Mouse (Mus musculus) adrenal gland, adult (tissue): ENCODE results near the gene Cenpb.
"Not testable (repeated sequence)": the region's sequence is repeated elsewhere in the genome, so short reads cannot be mapped to it uniquely, and the experiment has no call there.

Experiments used
- DNase-seq, 2 experiments: peaks; one replicate each; pipeline ENCODE4 v3.0.0; 2022 to 2023; ENCODE audit warnings: low spot score in 1 of 2; ENCODE audit not compliant: inconsistent age in 2 of 2

The Cenpb gene

DNA sequence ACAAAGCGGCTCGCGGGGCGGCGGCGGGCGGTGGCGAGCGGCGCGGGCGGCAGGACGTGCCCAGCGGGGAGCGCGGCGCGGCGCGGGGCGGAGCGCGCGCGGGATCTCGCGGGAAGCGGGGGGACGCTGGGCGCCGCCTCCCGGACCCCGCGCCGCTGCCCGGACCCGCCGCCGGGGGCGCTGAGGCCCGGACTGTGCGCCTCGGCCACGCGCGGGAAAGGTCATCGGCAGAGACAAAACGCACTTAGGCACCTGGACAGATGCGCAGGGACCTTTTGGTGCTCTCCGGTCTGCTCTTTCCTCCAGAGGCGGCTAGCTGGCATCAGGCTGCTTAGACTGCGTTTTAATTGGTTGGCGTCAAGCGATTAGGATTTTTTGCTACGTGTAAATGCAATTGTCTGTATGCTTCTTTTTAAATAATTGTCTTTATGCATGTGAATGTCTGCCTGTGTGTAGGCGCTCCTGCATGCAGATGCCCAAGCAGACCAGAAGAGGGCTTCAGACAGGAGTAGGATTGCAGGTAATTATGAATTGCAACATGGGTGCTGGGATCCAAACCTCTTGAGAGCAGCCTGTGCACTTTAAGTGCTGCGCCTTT, at the start of gene Cenpb:
Gene Cenpb (minus strand): TSS at position 78 of the 598 bp plus-strand sequence.
- DNase-seq, result peak; percentile 88 to 95

DNA sequence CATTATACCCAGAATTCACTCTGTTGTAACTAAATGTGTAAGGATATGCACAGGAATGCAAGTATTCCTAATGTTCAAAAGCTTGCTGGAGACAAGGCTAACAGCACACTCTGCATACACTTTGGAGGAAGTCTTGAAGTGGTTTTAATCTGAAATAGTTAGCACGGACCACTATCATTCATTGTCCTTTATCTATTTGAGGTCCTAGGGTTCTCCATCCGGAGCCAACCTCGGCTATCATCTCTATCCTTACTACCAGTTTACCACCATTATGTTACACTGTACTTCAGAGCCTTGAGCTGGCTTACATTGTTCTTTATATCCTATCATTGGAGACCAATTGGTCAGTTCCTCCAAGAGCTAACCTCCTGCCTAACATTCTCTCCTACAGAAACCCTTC, 47.4 kb upstream of the Cenpb start:
- DNase-seq, result no peak

DNA sequence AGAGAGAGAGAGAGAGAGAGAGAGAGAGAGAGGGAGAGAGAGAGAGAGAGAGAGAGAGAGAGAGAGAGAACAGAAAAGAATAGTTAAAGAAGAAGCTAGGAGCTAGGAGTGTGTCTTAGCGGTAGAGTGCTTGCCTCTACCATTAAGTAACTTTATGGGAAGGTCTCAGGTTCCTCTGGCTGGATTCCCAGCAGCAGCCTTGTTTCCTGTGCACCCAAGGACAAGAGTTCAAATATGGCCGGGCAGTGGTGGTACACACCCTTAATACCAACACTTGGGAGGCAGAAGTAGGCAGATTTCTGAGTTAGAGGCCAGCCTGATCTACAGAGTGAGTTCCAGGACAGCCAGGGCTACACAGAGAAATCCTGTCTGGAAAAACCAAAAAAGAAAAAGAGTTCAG, 46.8 kb upstream of the Cenpb start:
- DNase-seq, result not testable (repeated sequence)

DNA sequence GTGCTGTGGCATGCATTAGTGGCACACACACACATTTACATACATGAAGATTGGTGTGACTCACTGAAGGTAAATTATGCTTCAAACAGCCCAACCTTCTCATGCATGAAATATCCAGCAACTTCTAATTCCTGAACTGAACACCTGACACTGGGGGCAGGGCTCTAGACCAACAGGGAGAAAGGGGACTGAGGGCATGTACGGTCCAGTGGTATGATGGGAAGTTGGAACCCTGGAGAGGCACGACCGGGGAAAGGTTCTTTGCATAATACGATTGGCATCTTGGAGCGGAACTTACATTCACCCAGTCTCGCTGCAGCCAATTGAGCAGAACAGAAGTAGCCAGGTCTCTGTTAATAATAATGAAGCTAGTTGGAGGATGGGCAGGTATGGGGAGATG, 45.3 kb upstream of the Cenpb start:
- DNase-seq, result no peak

DNA sequence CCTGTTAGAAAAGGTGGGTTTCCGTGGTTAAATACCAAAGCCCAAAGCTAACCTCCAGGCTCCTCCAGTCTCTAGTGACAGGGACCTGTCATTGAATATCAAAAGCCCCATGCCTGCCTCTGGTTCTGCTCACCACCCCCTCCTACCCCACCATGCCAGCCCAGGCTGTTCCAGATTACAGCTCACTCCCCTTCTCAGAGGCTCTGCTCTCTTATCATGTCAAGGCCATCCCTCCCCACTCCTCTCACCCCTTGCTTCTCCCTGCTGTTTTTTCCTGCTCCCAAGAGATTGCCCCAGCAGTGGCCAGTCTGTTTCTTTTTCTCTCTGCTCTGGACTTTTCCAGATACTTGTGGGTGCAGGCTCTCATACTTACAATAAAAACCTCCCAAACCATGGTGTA, 43.7 kb upstream of the Cenpb start:
- DNase-seq, result peak; percentile 55 to 69

DNA sequence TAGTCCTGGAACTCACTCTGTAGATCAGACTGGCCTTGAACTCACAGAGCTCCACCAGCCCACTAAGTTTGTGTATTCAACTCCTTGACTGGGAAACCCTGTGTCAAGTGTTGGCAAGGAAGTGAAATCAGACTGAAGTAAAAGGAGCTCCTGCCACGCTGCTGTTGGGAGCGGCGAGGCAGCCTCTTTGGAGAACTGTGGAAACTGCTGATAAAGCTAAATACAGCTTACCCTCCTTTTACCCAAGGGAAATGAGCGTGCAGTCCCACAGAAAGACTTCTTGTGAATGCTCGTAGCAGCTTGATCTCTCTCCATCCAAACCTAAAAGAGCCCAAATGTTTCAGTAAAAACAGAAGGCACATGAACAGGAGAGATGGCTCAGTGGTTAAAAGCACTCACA, 42.7 kb upstream of the Cenpb start:
- no peak for DNase-seq

DNA sequence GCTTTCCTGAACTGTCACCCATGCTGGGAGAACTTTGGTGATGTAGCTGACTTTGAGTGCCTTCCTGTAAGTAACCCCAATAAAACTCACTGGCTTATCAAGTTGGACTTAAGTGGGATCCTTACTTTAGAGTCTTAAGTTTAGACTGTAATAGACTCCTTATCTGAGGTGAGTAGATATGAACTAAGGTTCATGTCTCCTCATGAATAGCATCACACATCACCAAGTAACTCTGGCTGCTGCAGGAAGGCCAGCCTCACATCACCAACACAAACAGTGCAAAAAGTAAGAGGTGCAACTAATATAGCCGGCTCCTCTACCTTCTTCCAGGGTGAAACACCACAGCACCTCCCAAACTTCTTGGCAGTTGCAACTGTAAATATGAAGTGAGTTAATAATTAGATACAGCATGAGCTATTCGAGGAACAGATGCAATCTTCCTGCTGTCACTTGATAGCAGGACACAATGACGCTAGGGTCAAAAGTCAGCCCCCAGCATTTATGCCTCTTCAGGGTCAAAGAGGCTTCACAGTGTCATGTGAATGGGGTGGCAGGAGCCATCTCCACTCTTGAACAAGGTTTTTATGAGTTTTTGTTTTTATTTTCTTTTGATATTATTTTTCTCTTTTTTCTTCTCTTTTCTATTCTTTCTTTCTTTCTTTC, 42.1 kb upstream of the Cenpb start:
- no peak for DNase-seq

DNA sequence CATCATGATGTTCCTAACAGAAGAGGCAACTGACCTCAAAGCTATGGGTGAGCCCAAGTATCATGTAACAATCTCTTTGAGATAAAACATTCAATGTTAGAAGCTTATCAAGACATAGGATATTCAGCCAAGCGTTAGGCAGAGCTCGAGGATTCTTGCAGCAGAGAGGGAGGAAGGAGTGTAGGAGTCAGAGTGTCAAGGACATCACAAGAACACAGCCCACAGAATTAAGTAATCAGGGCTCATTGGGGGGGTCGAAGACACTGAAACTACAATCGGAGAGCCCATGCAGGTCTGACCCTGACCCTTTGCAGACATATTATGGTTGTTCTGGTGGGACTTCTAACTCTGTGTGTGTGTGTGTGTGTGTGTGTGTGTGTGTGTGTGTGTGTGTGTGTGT, 40.2 kb upstream of the Cenpb start:
- no peak for DNase-seq

DNA sequence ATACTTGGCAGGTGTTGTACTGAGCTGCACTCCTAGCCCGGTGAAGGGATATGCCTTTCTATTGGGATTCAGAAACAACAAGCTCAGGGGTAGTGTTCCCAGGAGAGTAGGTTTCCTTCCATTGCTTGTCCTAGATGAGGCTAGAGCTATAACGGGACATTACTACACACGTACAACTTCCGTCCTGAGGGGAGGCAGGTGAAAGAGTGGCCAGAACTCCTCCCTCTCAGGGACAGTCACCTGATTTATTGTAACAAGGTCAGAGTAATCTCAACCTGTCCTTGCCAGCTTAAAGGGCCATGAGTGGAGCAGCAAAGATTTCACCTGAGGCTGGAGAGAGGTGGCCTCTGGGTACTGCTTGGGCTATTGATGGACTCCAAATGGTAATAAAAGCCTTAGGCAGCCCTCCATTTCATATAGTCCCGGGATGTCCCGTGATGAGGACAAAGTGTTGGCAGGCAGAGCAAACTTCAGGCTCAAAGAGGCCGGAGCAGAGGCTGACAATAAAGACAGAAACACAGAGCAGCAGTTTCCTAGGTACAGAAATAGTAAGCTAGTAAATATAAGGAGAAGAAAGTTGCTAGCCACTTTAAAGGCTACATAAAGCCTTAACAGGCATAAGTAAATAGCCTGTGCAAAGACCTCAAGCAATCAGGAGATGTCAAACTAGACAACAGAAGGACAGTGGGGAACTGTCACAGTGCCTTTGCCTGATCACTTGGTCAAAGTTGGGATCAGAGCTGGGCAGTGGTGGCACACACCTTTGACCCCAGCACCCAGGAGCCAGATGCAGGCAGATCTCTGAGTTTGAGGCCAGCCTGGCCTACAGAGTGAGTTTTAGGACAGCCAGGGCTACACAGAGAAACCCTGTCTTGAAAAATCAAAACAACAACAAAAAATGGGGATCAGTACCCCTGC, 36.3 kb upstream of the Cenpb start:
- peak; percentile 51 to 84 for DNase-seq

DNA sequence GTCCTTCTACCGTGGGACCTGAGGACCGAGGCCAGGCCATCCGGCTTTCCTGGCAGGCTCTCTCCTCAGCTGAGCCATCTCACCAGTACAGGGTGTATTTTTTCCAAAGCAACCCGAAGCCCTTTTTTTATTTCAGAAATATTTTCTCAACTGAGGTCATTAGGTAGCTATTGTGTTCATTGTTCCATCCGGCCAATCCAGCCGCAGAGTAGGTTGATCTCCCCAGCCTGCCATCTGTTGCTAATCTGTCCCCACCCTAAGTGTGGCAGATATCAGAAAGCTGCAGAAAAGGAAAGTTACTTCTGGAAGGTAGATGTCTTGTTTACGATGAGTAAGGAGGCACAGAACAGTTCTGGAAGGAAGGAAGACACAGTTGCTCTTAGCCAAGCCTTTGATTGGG, 33.9 kb upstream of the Cenpb start:
- no peak for DNase-seq

DNA sequence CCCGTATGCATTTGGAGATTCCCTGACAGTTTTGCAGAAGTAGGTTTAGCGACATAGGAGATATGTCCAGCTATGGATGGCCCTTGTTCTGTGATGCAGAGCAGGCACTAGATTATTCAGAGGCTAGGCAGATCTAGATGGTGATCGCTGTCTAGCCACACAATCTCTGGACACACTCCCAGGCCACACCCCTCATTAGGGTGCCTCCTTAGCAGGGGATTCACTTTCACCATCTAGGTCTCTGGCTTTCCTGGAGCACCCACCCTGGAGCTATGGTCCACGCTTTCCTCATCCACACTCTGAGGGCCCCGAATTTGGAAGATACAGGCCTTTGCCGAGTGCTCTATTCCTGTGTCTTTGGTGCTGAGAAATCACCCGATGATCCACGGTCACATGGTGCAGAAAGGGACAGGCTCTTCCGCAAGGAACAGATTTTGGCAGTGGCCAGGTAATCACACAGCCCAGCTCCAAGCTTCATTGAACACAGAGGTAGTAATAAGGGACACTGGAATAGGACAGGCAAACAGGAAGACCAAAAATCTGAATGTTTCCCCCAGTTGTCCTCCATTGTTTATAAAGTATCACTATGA, 31.3 kb upstream of the Cenpb start:
- peak; percentile 55 to 84 for DNase-seq

DNA sequence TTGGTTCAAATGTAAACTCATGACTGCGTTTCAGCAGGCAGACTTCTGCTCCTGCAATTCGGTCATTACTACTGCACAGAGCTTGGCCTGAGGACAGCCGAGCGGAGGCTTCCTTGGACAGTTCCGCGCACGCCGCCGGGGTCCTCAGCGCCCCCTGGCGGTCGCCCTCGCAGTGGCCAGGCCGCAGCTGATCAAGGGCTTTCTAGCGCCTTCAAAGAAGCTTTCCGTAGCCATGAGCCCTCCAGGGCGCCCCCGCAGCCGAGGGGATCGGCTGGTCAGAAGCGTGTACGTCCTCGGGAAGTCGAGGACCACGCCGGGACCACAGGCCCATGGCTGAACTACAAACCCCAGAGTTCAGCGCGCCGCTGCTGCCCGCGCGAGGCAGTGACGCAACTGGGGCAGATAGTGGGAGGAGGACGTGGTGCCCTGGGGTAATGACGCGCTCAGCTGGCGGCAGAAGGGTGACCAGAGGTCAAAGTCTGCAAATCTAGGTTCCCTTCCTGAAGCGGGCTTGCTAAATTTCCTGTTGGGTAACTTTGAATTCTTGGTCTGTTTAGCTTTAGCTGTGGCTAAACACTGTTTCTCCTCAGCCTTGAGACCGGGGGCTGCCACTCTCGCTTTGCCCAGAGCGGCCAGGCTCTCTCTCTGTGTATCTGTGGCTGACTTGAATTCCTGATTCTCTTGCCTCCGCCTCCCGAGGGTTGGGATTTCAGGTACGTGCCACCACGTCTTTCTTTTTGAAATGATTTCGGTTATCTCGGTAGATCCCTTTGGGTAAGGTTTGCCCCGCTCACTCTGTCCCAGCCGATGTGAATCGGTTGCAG, 30.3 kb upstream of the Cenpb start:
- DNase-seq, result peak; percentile 97 to 99

DNA sequence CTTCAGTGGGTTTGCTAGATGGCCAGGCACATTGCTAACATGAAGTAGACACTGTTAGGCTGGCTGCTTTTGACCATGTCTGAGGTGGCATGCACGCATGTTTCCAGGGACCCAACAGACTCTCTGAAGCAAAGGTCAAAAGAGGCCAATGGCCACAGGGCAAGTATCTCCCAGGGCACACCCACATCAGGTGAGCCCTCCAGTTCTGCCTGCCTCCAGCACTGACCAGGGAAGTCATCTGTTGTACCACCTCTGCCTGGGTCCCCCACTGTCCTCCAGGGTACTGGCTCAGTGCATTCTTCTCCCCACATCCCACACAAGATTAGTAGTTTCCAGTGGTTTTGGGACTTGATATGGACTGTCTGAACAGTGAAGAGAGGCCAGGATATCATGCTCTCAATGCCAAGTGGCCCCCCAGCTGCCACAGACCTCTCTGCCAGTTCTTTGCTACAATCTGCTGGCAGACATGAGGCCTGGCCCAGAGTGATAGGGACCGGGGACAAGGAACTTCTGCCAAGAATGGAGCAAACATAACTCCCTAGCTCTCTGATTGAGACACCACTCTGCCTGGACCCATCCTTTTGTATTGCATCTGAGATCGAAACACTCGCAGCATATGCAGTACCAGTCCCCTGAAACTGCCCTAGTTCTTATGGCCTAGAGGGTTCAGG, 29.4 kb upstream of the Cenpb start:
- no peak for DNase-seq

DNA sequence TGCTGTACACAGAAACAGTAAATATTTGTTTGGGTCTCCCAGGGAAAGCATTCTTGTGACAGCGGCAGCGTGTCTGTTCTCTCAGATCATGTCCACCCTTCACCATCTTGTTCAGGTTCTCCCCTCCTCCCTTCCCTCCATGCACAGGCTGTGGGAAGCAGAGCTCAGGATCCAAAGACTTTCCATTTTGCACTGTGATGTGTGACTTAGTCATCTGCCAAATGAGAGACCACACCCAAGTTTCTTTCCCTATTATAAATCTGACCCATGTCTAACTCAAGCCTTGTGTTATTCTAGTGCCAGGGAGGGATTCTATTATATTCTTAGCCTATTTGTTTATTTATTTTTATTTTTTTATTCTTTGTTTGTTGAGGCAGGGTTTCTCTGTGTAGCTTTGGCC, 28.5 kb upstream of the Cenpb start:
- DNase-seq, result no peak

DNA sequence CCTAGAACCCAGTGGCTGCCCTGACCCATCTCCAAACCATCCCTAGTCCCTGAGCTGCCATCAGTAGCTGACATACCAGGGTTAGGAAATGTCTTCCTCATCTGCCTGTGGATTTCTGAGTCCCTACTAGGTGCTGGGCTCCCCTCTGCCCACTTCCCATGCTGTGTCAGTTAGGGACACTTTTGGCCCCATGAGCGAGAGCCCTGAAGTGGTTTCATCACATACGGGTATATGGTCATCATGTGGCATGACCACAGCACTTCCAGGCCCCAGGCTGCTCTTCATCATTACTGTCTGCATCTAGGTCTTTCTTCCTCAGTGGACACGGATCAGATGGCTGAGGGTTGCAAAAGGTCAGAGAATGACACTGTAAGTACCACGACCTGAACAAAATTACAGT, 26.9 kb upstream of the Cenpb start, which contains the start of gene Ap5s1:
Gene Ap5s1 (plus strand): TSS at position 301 of the 400 bp plus-strand sequence.
- DNase-seq, result no peak

DNA sequence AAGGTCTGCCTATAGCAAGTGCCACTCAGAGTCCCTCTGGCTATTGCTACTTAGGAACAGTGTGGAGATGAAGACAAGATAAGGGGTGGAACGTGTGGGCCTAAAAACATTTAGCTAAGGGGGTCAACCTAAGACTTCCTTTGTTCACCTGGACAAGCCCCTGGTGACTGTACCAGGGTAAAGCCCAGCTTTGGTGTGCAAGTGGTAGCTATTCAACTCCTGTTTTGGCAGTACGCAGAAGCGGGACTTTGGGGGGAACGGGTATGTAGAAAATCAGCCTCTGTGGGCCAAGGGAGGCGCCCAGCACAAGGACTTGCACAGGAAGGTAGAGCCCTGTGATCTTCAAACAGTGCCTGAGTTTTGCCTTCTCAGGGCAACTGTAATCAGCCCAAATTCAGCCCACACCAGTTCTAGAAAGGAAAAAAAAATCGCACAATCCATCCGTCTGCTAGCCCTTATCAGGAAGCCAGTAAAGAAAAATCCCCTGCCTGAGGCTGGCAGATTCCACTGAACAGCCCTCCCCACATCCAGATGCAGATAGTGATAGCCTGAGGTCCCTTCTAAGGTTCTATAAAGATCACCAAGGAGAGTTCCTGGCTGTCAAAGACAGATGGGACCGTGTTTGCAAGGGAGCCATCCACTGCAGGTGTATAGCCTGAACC, 25.8 kb upstream of the Cenpb start:
- no peak for DNase-seq

DNA sequence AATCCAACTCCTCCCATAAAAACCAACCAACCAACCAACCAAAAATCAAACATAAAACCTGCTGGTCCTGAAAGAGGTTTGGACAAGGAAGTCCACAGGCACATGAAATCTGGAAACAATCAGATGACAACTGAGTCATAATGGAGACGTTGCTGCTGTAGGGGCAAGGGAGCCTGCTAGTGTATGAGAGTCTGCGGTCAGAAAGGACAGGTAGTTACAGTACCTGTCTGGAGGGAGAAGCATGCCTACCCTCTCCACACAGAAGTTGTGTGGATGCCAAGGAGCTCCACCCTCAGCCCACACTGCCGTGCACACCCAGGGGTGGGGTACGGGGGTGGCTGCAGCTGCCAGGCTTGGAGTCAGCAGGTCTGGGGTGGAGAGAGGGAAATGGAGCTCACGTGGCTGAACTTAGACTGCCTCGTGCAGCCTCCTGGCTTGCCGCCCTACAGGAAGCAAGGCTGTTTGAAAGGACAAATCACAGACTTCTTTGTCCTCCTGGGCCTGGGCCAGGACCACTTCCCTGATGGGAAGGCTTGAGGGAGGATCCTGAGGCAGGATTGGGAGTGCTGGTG, 24.6 kb upstream of the Cenpb start:
- DNase-seq, result peak; percentile 95 to 97

DNA sequence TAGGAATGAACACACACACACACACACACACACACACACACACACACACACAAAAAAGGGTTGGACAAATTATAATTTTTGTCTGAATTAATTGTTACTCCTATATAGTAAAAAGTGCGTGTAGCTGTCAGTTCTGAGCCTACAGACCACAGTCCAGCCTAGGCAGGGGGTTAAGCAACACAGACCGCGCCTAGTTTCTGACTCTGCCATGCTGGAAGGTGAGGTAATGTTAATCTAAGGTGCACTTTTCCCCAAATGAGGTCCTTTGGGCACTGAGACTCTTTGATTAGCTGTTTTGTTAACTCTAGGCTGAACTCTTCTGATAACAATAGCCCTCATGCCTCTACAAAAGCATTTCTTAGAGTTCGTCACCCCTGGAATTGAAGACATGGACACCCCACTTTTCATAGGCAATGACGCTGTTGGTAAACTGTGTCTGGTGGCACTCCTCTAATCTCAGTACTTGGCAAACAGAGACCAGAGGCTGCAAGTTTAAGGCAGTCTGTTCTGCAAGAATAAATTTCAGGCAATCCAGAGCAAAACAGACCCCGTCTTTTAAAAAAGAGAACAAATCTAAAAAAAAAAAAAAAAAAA, 24.0 kb upstream of the Cenpb start:
- peak in 1 of 2 experiments; percentile 55 for DNase-seq

DNA sequence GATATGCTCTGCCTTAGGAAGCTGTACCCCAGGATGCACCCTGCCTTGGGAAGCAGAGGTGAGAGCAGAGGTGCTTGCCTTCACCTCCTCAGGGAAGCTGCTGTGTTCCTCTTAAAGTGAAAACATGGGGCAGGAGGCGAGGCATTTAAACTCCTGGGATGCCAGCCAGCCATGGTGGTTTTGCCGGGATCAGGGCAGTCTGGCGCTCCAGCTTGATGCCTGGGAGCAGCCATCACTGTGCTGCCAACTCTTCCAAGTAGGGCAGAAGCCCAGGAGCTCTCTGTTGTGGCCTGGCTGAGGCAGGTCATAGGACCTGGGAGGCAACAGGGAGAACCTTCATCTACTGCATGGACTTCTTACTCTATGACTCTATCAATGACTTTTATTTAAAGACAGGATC, 21.4 kb upstream of the Cenpb start:
- DNase-seq, result no peak
